Mouse (Mus musculus) left cerebral cortex, adult 2 months (tissue): ENCODE measurements around the gene Tmem209. TPM values are rescaled to one million over a fixed set of nuclear protein-coding genes. Genes with fewer than 3 reads are reported as not detected.

Experiments used
- DNase-seq, 2 experiments: peaks; one replicate each; pipeline ENCODE4 v3.0.0; 2021 to 2022; ENCODE audit warnings: low spot score in 2 of 2, mixed read lengths in 1 of 2; ENCODE audit errors: extremely low spot score in 1 of 2
- H3K27ac ChIP-seq: fragments of 200-600 bp; 2 replicates; pipeline ENCODE4 v1.8.1; 2022
- H3K4me3 ChIP-seq: fragments of 200-600 bp; 2 replicates; pipeline ENCODE4 v1.8.1; 2022
- CTCF ChIP-seq: fragments of 200-600 bp; IDR thresholded peaks from 2 replicates; pipeline ENCODE4 v1.8.1; 2022; ENCODE audit warnings: antibody characterized with exemption, mild to moderate bottlenecking, moderate library complexity
- intact Hi-C: fragments of 180-260 bp; cut with DNase I; formaldehyde crosslinking; loops from one replicate; pipeline ENCODE4 v1.15.1; 2025
- total RNA-seq, 2 experiments: library from RNA; stranded (reverse); gene quantifications; 2 replicates each; pipeline ENCODE4 v1.2.3; 2021

The Tmem209 gene
- total RNA-seq, 2 experiments from 2014 or later: 18.3 to 21.7 TPM

DNA sequence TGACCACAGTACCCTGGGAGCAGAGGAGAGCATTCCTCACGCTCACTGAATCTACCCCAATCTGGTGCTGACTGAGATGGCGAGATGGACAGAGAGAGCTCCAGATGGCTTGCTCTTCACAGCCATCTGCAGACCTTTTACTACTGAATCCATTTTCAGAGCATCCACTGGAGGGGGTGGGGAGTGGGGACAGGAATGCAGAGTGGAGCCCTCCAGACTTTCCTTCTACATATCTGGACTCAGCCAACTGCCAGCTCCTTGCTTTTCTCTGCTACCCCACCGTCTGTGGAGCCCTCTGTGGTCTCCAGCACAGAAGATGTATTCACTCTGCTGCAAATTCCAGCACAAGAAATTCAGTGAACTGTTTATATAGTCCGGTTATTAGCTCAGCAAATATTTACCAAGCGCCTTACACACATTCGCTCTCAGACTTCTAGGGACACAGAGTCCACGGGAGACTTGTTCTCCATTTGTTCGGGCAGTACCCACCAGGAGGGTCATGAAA, 32.3 kb downstream of the Tmem209 start:
- Histone ChIP-seq H3K4me3 (no peak overlapping the region), H3K27ac (no peak overlapping the region)
- DNase-seq: no peak
- TF ChIP-seq CTCF: no peak
- intact Hi-C loops: no loop called here

DNA sequence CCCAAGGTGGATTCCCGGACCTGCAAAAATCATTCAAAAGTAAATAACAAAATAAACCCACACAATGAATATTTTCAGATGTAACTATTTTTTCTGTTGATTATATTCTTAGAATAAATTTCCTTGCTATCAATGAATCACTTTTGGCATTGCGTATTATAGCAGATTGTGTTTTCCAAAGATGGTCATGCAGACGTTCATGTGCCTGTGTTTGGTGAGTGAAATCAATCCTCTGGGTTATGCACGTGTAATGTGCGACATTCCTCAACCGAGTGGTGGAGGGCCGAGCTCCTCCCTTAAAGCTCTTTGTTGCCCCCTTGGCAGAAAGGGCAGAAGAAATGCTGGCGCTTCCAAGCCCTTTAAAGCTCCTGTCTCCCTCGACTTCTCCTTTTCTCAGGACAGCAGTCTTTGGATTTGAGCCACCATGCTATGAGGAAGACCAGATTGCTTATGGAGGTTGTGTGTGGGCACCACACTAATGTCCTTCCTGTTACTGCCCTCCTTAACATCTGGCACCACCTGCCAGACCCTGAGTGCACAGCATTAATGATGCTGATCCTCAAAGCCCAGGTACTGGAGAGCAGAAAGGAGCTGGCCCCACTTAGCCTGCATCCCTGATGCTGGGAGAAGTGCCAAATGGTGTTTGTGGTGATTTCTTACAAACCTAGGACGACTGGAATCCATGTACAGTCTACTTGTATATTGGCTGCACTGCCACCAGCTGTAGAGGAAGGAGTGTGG, 33.4 kb downstream of the Tmem209 start:
- TF ChIP-seq CTCF: no peak
- DNase-seq: no peak
- no peak overlapping the region for H3K4me3 ChIP-seq
- no peak overlapping the region for H3K27ac ChIP-seq
- intact Hi-C loops: no loop called here

DNA sequence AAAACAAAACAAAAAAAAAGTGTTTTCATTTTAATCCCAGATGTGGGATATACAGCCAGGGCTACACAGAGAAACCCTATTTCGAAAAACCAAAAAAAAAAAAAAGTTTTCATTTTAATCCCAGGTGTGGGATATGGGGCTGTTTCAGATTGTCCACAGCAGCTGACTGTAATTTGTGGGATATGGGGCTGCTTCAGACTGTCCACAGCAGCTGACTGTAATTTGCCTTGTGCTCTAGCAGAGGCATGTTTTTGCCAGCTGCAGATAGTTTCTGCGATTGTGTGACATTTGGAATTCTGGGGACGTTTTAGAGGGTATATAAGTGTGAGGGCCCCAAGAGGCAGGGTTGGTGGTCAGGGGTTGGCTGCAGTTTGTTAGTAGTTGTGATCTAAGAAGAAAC, 37.9 kb downstream of the Tmem209 start:
- no peak overlapping the region for H3K4me3 ChIP-seq
- no peak overlapping the region for H3K27ac ChIP-seq
- intact Hi-C loops: no loop called here
- DNase-seq: no peak
- TF ChIP-seq CTCF: no peak

DNA sequence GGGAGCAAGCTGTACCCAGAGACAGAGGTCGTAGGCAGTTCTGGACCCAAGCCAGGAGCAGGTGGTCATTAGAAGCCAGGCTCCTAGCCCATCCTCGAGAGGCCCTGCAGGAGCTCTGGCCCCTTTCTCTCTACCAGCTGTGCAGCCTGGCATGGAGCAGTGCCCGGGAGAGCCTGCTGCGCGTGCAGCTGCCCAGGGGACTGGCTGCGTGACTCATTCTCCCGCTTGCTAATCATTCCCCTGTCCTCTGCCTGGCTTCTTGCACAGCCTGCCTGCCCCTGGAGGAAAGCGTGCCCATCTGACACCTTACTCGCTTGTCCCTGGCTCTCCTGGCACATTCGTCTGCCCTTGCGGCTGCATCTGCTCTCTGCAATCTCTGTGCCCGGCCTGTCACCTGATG, 40.2 kb downstream of the Tmem209 start:
- intact Hi-C loops: no loop called here
- no peak for TF ChIP-seq CTCF
- DNase-seq: no peak
- no peak overlapping the region for H3K4me3 ChIP-seq
- H3K27ac ChIP-seq: no peak overlapping the region

DNA sequence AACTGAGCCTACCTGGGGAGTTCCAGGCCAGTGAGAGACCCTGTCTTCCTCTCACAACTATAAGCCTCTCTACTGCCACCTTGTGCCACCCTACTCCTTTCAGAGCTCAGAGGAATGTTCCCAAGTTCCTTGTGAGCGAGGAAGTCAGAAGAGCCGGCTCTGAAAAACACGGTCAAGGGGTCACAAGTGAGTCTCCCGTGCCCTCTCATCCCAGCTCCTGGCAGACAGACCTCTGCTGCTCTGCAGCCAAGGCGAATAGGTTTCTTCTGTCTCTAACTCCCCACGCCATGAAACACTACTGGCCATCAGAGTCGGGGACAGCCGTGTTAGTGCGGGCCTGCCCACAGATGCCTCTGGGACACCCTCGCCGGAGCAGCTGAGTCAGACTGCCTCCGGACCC, 40.9 kb downstream of the Tmem209 start:
- H3K27ac ChIP-seq: no peak overlapping the region
- H3K4me3 ChIP-seq: no peak overlapping the region
- intact Hi-C loops: no loop called here
- DNase-seq: no peak
- peak; percentile 58 for TF ChIP-seq CTCF

DNA sequence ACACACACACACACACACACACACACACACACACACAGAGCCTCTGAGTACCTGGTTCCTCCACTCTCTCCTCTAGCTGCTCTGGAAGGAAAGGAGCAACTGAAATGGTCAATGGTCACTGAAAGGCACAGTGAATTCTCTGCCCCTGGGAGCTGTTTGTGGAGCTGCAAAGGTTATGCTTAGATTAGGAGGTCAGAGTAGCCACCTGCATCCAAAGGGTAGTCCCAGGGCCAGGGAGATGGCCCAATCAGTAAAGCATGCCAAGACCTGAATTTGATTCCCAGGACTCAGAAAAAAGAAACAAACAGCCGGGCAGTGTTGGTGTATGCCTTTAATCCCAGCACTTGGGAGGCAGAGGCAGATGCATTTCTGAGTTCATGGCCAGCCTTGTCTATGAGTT, 41.5 kb downstream of the Tmem209 start:
- no peak for TF ChIP-seq CTCF
- intact Hi-C loops: no loop called here
- no peak overlapping the region for H3K27ac ChIP-seq
- no peak overlapping the region for H3K4me3 ChIP-seq
- no peak for DNase-seq

DNA sequence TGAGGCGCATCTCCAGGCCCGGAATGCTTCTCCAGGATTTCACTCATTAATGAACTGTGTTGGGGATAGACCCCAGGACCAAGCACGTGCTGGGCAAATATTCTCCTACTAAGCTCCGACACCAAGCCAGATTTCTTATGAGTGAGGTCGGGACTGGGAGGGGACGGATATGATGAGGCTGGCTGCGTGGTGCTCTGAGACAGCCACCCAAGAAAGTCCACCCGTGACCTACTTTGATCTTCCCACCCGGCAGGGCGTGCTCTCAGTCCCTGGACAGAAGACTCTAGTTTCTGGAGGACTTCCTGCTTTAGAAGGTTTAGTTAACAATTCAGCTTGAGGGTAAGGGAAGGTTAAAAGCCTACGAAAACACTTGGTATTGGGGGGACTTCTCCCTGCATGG, 44.0 kb downstream of the Tmem209 start:
- H3K4me3 ChIP-seq: no peak overlapping the region
- intact Hi-C loops: no loop called here
- no peak for DNase-seq
- H3K27ac ChIP-seq: no peak overlapping the region
- no peak for TF ChIP-seq CTCF

DNA sequence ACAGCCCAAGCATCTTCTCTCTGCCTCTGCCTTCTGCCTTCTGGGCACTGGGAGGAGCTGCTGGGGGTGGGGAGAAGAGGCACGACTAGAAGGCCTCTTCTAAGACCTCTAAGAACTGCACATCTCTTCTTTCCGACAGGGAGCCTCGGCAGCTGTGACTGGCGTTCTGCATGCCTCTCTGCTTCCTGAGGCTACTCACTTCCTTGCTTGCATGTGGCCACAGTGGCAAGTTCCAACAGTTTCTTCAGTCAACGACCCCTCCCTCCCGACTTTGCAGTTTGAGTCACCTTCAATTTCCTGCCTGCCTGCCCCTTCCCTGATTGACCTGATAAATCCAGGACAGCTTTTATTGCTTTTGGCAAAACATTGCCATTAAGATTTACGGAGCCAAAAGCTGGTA, 46.8 kb downstream of the Tmem209 start:
- intact Hi-C loops: loop anchor here (5.0 kb wide), 1 partner anchor 84 kb away; no protein-coding TSS in a partner anchor
- no peak for TF ChIP-seq CTCF
- Histone ChIP-seq H3K27ac (no peak overlapping the region), H3K4me3 (no peak overlapping the region)
- DNase-seq: no peak

DNA sequence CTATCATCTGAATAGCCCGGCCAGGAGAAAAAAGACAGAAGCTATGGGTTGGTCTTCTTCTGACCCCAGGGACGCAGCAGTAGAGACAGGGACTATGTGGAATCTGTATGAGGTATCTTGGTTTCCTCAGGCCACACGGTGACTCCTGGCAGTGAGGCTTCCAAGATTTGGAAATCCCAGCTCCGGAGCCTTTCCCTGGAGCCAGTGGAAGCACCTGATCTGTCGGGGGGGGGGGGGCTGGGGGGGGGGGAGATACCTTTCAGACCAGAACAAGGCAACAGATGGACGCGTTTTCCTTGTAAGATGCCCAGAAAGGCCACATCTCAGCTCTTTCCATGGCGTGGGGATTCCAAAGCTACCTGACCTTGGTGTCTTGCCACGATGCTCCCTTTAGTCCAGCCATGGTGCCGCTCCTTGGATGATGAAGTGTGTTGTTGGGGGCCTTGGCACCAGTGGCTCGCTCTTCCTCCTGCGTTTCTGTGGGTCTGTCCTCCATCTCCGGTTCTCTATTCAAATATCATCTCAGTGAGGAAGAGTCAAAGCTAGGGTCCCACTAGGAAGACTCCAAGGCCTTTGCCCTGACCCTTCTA, 47.7 kb downstream of the Tmem209 start:
- TF ChIP-seq CTCF: no peak

DNA sequence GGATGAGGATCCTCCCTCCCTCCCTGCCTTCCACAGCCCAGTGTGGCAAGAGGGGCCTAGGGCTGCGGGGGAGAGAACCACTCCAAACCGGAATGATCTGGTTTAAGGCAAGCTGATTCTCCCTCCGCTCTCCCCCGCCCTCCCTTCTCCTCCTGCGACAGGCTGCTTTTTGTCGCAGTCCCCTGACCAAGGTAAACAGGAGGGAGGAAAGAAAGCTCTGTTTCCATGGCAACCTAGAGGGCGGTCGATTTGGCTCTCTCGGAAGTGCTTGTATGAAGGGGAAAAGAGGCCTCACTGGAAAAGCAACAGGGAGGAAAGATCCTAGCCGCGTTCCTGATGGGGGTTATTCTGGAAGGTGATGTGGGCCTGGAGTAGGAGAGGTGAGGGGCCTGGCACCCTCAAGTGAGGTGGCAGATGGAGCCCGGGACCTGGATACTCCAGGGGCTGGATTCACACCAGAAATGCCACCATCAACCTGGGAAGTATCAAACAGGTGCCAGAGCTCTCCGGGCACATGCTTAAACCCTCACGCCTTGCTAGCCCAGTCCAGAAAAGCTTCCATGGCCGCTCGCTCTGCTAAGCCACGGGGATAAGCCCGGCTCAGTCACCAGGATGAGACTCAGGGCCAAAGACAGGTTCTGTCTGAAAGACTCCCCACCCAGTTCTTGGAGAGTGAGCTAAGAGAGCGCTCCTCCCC, 48.7 kb downstream of the Tmem209 start:
- H3K4me3 ChIP-seq: 0 out of 2 replicates have a peak overlapping the region, but pooled peaks have one; percentile 24
- TF ChIP-seq CTCF: no peak
- intact Hi-C loops: loop anchor here (1.0 to 5.0 kb wide), 3 partner anchors 57 to 276 kb away; no protein-coding TSS in a partner anchor
- peak; percentile 82 for DNase-seq
- peak overlapping the region; percentile 98 for H3K27ac ChIP-seq

More for the DNA sequence above, 47.7 kb downstream of the Tmem209 start:
- intact Hi-C loops: loop anchor here (5.0 kb wide), 1 partner anchor 85 kb away; no protein-coding TSS in a partner anchor
- DNase-seq: no peak
- peak overlapping the region; percentile 98; the same call in 1 of the 2 replicates for H3K27ac ChIP-seq
- no peak overlapping the region for H3K4me3 ChIP-seq

DNA sequence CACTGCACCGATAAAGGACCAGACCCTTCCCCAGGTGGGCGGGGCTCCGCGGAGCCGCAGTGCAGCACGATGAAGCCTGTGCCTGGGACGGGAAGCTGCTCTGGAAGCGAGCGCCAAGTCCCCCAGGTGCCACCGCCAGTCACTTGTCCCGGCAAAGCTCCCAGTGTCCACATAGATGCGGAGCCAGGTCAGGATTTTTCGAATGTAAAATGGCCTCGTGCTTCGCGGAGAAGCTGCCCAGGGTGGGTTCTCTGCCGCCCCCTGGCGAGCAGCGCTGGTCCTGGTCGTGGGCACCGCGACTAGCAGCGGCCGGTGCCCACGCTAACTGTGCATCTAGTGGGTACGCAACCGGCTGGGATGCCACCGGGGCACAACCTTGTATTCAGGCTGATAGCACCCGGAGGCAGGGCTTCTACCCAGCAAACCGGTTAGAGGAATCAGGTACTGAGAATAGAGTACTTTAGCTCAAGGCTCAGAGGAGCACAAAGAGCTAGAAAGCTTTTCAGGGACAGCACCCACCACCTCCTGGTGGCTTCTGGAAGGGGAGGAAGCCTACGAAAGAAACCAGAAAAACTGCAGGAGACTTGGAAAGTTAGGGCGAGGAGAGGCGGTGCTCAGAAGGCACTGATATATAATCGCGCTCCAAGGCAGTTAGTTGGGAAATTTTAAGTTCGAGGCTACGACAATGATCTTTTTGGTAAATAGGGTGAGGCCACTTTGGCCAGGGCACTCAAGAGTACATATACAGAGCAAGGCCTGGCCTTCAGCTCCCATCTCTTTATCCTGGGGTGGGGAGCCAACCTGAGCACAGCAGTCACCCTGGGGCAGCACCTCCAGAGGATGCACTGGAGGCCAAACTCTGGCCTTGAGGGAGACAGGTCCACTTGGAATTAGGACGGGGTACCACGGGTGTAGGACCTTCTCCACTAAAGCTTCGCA, 49.5 kb downstream of the Tmem209 start:
- intact Hi-C loops: loop anchor here (1.0 to 5.0 kb wide), 3 partner anchors 56 to 277 kb away; no protein-coding TSS in a partner anchor
- Histone ChIP-seq H3K4me3 (peak overlapping the region; percentile 44), H3K27ac (peak overlapping the region; percentile 98)
- peak; percentile 79 to 81 for DNase-seq
- peak; percentile 92 for TF ChIP-seq CTCF
